Mouse (Mus musculus) WW6 (cell line): ENCODE measurements around the gene Hapln3.
A peak's percentile ranks its signal among the peaks of the same experiment; 100 is the strongest.

Experiments
- DNase-seq: peaks from one replicate; pipeline ENCODE4 v3.0.0-alpha.2; 2013; ENCODE audit warnings: low read depth, low spot score

Hapln3 gene

GRCm38 (mm10) chr7:79130843-79131444 lies at the start of gene Hapln3:
Gene Hapln3, minus strand, starts transcription at chr7:79131018.
- DNase-seq = no peak

- DNase-seq = no peak
Observed at GRCm38 (mm10) chr7:79173800-79174199, 43.0 kb upstream of the Hapln3 start.

DNA sequence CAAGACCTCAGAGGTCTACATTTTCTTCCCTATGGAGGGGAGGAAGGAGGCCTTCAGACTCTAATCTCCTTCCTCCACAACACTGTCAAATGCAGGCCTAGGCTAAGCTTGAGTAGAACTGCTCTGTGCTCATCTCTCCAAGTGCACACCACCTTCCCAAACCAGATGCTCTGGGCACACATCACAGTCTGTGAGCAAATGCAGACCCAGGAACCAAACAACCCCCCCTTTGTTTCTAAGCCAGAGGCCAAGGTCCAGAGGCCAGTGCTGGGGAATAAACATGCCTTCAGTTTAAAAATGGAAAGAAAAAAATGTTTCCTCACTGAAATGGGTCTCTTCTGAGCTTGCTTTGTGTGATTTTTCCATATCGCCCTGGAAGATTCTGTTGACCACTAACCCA lies 41.0 kb upstream of the Hapln3 start:
- DNase-seq = no peak

GRCm38 (mm10) chr7:79167006-79167562 lies 36.3 kb upstream of the Hapln3 start:
- DNase-seq = no peak

- DNase-seq = no peak
Observed at GRCm38 (mm10) chr7:79159406-79159805, 28.6 kb upstream of the Hapln3 start.

DNA sequence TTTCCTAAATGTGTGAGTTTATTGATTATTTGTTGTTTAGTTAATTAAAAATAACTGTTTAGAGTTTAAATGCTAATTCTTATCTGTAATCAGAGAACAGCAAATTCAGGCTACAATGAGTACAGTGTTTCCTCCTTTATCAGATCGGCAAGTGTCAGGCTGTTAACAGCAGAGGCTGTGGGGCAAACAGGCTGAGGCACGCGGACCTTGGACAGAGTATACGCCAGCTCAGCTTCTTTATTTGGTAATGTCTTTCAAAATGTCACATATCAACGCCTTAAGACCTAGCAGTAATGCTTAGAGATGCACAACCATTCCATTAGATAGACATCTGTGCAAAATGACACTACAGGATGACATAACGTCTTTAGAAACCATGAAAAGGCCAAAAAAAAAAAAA lies 18.7 kb upstream of the Hapln3 start:
- no peak for DNase-seq

DNA sequence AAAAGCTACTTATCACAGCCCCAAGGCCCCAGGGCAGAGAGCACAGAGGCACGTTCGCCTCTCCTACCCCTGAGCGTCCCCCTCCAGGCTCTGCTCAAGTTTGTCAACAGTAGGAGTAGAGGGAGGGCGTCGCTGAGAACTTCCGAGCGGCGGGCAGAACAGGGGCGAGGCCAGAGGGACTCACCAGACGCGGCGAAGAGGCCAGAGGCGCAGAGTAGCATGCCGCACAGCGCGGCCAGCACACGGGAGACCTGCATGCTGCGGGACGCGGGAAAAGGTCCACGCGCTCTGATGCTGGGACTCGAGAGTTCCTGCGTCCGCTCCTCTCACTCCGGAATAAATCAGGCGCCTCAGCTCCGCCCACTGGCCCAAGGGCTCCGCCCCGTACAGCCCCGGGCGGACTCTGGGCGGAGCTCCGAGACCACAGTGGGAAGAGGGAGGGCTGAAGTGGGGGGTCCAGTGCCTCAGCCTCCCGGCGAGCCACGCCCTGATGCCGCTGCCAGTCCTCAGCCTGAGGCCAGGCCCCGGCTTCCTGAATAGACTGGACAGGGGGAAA lies 18.0 kb upstream of the Hapln3 start, which contains the start of gene Mfge8:
TSS of gene Mfge8 (minus strand) at position 350 of the 556 bp plus-strand sequence.
- peak; percentile 87 for DNase-seq

DNA sequence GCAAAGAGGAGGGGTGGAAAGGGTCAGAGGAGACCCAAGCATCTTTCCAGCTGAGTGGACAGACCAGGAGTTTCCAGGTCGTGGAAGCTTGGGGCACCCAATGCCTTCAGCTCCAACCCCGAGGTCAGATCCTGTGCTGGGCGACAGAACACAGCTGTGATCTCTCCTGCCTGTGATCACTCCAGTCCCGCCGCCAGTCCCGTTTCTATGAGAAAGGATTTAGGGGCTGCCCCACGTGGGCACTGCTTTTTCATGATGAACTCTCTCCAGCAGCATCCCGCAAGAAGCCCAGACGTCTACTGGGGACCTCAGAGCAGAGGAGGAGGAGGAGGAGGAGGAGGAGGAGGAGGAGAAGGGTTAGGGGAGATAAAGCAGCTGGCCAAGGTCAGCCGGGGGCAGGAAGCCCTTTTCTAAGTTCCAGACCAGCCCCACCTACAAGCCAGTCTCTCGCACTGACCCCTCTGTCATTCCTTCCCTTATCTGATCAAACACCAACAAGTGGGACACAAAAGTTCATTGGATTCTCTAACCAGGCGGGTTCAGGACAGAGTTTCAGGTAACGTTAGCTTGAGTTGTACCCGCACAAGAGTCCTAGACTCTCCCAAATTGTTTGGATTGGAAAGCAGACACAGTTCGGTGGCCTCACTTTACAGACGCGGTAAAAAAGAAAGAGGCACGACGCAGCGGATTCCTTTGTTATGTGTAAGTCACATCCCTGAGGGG lies 17.3 kb upstream of the Hapln3 start:
- DNase-seq = no peak

GRCm38 (mm10) chr7:79147011-79147837 lies 16.4 kb upstream of the Hapln3 start:
- DNase-seq = no peak

DNA sequence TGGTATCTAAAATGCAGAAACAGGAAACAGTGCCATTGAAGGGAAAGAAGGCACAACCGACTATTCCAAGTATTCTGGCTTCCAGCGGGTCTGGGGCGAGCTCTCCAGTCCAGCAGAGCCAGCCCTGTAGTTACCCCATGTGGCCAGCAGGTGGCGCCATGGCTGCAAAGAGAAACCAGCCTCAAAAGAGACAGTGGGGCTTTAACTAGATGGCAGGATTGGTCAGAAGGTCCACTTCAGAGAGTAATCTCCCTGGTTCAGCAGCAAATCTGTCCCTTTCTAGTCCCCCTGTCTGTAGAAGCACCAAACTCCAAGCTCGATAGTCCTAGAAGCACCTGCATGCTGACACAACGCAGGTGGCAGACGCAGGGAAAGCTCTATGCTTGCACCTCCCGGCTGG lies 10.1 kb upstream of the Hapln3 start:
- no peak for DNase-seq

GRCm38 (mm10) chr7:79139891-79140591 lies 9.2 kb upstream of the Hapln3 start:
- no peak for DNase-seq

- DNase-seq = no peak
Observed at GRCm38 (mm10) chr7:79139328-79139824, 8.6 kb upstream of the Hapln3 start.

DNA sequence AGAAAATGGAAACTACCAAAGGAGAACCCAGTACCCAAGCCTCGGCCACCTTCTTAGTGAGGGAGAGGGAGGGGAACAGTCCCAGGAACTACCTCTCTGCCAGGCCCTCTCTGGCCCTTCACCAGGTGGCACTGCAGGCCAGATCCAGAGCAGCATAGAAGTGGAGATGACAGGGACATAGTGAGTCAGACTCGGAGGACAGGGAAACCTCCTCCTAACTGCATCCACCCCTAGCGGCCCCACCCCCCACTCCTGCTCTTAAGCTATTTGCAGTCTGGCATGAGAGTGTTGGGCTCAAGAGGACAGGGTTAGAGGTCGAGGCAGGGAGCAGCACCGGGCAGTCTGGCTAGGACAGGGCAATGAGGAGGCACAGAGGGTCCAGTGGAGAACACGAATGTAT lies 2.6 kb upstream of the Hapln3 start:
- DNase-seq = no peak

DNA sequence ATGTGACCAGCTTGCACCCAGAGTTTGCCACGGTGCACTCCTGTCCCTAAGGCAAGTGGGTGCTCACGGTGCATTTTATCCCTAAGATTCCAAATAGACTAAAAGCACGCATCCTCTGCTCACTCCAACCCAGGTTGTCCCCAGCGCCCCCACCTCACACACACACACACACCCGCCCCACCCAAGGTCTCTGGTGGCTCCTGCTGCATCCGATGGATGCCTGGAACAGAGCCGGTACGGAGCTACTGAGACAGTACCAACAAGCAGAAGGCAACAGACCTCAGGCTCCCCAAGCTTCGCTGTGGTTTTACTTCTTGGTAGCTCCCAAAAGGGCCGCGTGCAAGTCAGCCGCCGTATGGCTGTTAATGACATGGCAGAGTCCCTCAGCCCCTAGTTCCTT lies 433 bp downstream of the Hapln3 start:
- no peak for DNase-seq

GRCm38 (mm10) chr7:79129883-79130282 lies 935 bp downstream of the Hapln3 start:
- DNase-seq = no peak

DNA sequence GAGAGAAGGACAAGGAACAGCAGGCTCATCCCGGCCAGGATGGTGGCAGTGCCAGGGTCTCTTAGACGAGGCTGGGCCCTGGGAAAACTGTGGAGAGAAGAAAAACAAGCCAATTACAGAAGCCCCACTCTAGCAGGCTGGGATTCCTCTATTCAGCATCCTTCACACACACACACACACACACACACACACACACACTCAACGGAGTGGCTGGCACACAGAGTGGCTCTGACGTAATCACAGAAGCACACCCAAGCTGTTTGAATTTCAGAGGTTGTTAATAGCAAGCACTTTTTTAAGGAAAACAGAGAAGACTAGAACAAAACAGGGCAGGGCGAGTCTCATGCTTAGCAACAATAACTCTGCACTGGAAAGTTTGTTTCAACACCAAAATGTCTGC lies 7.4 kb downstream of the Hapln3 start:
- DNase-seq = no peak

DNA sequence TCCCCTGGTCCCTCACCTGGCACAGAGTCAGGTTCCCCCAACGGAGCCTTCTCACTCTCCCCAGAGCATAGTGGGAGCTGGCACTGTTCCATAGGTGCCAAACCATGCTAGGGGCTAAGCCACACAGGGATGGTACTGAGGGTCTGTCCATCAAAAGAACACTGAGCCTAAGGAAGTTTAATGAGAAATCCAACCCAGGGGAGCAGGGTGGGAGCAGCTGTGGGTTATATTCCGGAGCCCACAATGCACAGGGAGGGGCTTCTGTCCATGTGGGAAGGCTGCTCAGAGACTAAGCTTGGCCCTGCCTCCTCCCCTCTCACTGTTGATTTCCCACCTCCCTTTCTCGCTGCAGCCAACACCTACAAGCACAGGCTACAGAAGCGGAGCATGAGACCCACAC lies 17.0 kb downstream of the Hapln3 start:
- DNase-seq = no peak

- no peak for DNase-seq
Observed at GRCm38 (mm10) chr7:79096492-79096891, 34.3 kb downstream of the Hapln3 start.

DNA sequence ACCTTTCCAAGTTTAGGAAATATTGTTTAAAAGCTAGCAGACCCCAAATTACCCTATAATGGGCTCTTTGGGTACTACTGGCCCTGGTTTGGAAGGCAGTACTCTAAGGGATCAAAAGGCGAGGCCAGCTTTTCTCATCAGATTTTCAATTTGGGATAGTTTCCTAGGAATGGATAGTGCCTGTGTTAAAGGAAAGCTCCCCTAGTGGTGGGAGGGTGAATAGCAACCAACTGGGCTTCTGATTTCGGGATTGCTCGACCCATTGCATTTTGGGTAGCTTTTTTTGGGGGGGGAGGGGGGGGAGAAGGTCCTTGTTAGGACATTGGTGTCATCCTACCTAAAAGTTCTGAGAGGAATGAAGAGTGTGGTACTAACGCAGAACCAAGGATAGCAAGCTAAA lies 41.7 kb downstream of the Hapln3 start:
- DNase-seq = peak; percentile 38

GRCm38 (mm10) chr7:79080572-79081399 lies 50.0 kb downstream of the Hapln3 start:
- DNase-seq = no peak
